Mouse (Mus musculus): ENCODE measurements around the gene Slc35a2.

- TF ChIP-seq CTCF (IDR thresholded peaks at IDR 0.05; ENCODE audit: control insufficient read depth, insufficient read depth, low read length) (no peak), POLR2A (IDR thresholded peaks at IDR 0.05; ENCODE audit: borderline replicate concordance, control insufficient read depth, low read depth, low read length) (no peak)
Measured at GRCm38 (mm10) chrX:7847845-7848244, 36.0 kb upstream of the Slc35a2 start.

Data from bone marrow, adult 2 months (tissue).